Mouse (Mus musculus): Measurements from ENCODE around the gene Plekha6. TPM values are rescaled to one million over a fixed set of nuclear protein-coding genes. Genes with fewer than 3 reads are reported as not detected.

Plekha6 gene
- total and polyA plus RNA-seq, 2 experiments from 2014 or later: 11.9 to 49.3 TPM

GRCm38 (mm10) chr1:133298816-133299215 is 134.8 kb downstream of the Plekha6 start:
- peaks cover 36% of the 10 kb centered on the region for H3K36me3 ChIP-seq (ENCODE audit: insufficient read depth, low read length)
- TF ChIP-seq CTCF (IDR thresholded peaks at IDR 0.05): no peak
- no peak overlapping the region for H3K4me2 ChIP-seq (ENCODE audit: low read depth, low read length, poor library complexity, severe bottlenecking)
- WGBS: 45% methylated on average over 14 of the region's 14 CpGs
- no peaks in the 10 kb centered on the region for H3K4me1 ChIP-seq (ENCODE audit: insufficient read depth, low read length)
- DNase-seq (ENCODE audit: low spot score) (no peak), ATAC-seq (ENCODE audit: low FRiP score) (no peak)
- no peak overlapping the region for H3K27ac ChIP-seq (ENCODE audit: low read depth, low read length)
- H3K9me3 ChIP-seq (ENCODE audit: low read length): no peaks in the 10 kb centered on the region
- no peak overlapping the region for H3K4me3 ChIP-seq (ENCODE audit: low read depth, low read length)
- H3K9ac ChIP-seq (replicated peaks; ENCODE audit: low read length, poor library complexity, severe bottlenecking): no peak overlapping the region
- H3K27me3 ChIP-seq (ENCODE audit: insufficient read depth, low read length): no peaks in the 10 kb centered on the region

GRCm38 (mm10) chr1:133302540-133302939 is 138.5 kb downstream of the Plekha6 start:
- Histone ChIP-seq H3K27ac (ENCODE audit: low read depth, low read length) (no peak overlapping the region), H3K27me3 (ENCODE audit: insufficient read depth, low read length) (no peaks in the 10 kb centered on the region), H3K4me3 (ENCODE audit: low read depth, low read length) (no peak overlapping the region), H3K36me3 (ENCODE audit: insufficient read depth, low read length) (peaks cover 15% of the 10 kb centered on the region; the same call in 1 of the 2 replicates), H3K4me2 (ENCODE audit: low read depth, low read length, poor library complexity, severe bottlenecking) (no peak overlapping the region), H3K4me1 (ENCODE audit: insufficient read depth, low read length) (no peaks in the 10 kb centered on the region), H3K9ac (replicated peaks; ENCODE audit: low read length, poor library complexity, severe bottlenecking) (no peak overlapping the region), H3K9me3 (ENCODE audit: low read length) (no peaks in the 10 kb centered on the region)
- WGBS: 30% methylated on average over 3 of the region's 3 CpGs
- peak; percentile 64 for DNase-seq (ENCODE audit: low spot score)
- no peak for ATAC-seq (ENCODE audit: low FRiP score)
- no peak for TF ChIP-seq CTCF (IDR thresholded peaks at IDR 0.05)

- Histone ChIP-seq H3K36me3 (ENCODE audit: insufficient read depth, low read length) (0 out of 2 replicates have a peak, but pooled peaks cover 3% of the 10 kb centered on the region), H3K4me3 (ENCODE audit: low read depth, low read length) (no peak overlapping the region), H3K4me2 (ENCODE audit: low read depth, low read length, poor library complexity, severe bottlenecking) (no peak overlapping the region), H3K9ac (replicated peaks; ENCODE audit: low read length, poor library complexity, severe bottlenecking) (no peak overlapping the region), H3K27me3 (ENCODE audit: insufficient read depth, low read length) (no peaks in the 10 kb centered on the region), H3K9me3 (ENCODE audit: low read length) (no peaks in the 10 kb centered on the region), H3K4me1 (ENCODE audit: insufficient read depth, low read length) (no peaks in the 10 kb centered on the region; the same call in 1 of the 2 replicates), H3K27ac (ENCODE audit: low read depth, low read length) (no peak overlapping the region)
- DNase-seq (ENCODE audit: low spot score) (peak; percentile 65), ATAC-seq (ENCODE audit: low FRiP score) (no peak)
- peak; percentile 87 for TF ChIP-seq CTCF (IDR thresholded peaks at IDR 0.05)
- WGBS: under 1% methylated on average over 4 of the region's 4 CpGs
Measured at GRCm38 (mm10) chr1:133306842-133307241, 142.8 kb downstream of the Plekha6 start.

- Histone ChIP-seq H3K4me1 (ENCODE audit: insufficient read depth, low read length) (peaks cover 3% of the 10 kb centered on the region; the same call in 1 of the 2 replicates), H3K27me3 (ENCODE audit: insufficient read depth, low read length) (no peaks in the 10 kb centered on the region), H3K9me3 (ENCODE audit: low read length) (no peaks in the 10 kb centered on the region), H3K4me3 (ENCODE audit: low read depth, low read length) (no peak overlapping the region), H3K4me2 (ENCODE audit: low read depth, low read length, poor library complexity, severe bottlenecking) (no peak overlapping the region), H3K36me3 (ENCODE audit: insufficient read depth, low read length) (0 out of 2 replicates have a peak, but pooled peaks cover 2% of the 10 kb centered on the region), H3K27ac (ENCODE audit: low read depth, low read length) (no peak overlapping the region), H3K9ac (replicated peaks; ENCODE audit: low read length, poor library complexity, severe bottlenecking) (no peak overlapping the region)
- WGBS: 13% methylated on average over 6 of the region's 6 CpGs
- no peak for ATAC-seq (ENCODE audit: low FRiP score)
- DNase-seq (ENCODE audit: low spot score): peak; percentile 91
- peak; percentile 88 for TF ChIP-seq CTCF (IDR thresholded peaks at IDR 0.05)
Measured at GRCm38 (mm10) chr1:133307318-133307717, 143.3 kb downstream of the Plekha6 start.

GRCm38 (mm10) chr1:133309652-133310267 is 145.8 kb downstream of the Plekha6 start, which contains the start of gene Golt1a:
Golt1a (plus strand) TSS chr1:133309800.
- no peaks in the 10 kb centered on the region for H3K36me3 ChIP-seq (ENCODE audit: insufficient read depth, low read length)
- no peak within 1 kb of the TSS for H3K27ac ChIP-seq (ENCODE audit: low read depth, low read length)
- DNase-seq (ENCODE audit: low spot score) (no peak), ATAC-seq (ENCODE audit: low FRiP score) (no peak)
- WGBS: 79% methylated on average over 14 of the region's 14 CpGs
- no peak for TF ChIP-seq CTCF (IDR thresholded peaks at IDR 0.05)
- no peaks in the 10 kb centered on the region for H3K27me3 ChIP-seq (ENCODE audit: insufficient read depth, low read length)
- H3K4me2 ChIP-seq (ENCODE audit: low read depth, low read length, poor library complexity, severe bottlenecking): no peak within 1 kb of the TSS
- peaks cover 3% of the 10 kb centered on the region; the same call in 1 of the 2 replicates for H3K4me1 ChIP-seq (ENCODE audit: insufficient read depth, low read length)
- no peak within 1 kb of the TSS for H3K9ac ChIP-seq (replicated peaks; ENCODE audit: low read length, poor library complexity, severe bottlenecking)
- H3K9me3 ChIP-seq (ENCODE audit: low read length): no peaks in the 10 kb centered on the region
- H3K4me3 ChIP-seq (ENCODE audit: low read depth, low read length): no peak within 1 kb of the TSS

GRCm38 (mm10) chr1:133311240-133311639 is 147.2 kb downstream of the Plekha6 start:
- H3K4me3 ChIP-seq (ENCODE audit: low read depth, low read length): no peak overlapping the region
- H3K27me3 ChIP-seq (ENCODE audit: insufficient read depth, low read length): no peaks in the 10 kb centered on the region
- H3K27ac ChIP-seq (ENCODE audit: low read depth, low read length): no peak overlapping the region
- ATAC-seq (ENCODE audit: low FRiP score) (peak; percentile 48; the same call in 1 of the 2 replicates), DNase-seq (ENCODE audit: low spot score) (peak; percentile 22)
- 55% methylated on average over 4 of the region's 4 CpGs for WGBS
- H3K4me2 ChIP-seq (ENCODE audit: low read depth, low read length, poor library complexity, severe bottlenecking): no peak overlapping the region
- H3K4me1 ChIP-seq (ENCODE audit: insufficient read depth, low read length): peaks cover 3% of the 10 kb centered on the region; the same call in 1 of the 2 replicates
- no peaks in the 10 kb centered on the region for H3K36me3 ChIP-seq (ENCODE audit: insufficient read depth, low read length)
- H3K9ac ChIP-seq (replicated peaks; ENCODE audit: low read length, poor library complexity, severe bottlenecking): no peak overlapping the region
- peak; percentile 69 for TF ChIP-seq CTCF (IDR thresholded peaks at IDR 0.05)
- no peaks in the 10 kb centered on the region for H3K9me3 ChIP-seq (ENCODE audit: low read length)

Measured in midbrain, postnatal 0 days (tissue).